Mouse (Mus musculus): ENCODE results near the gene Ksr1. TPM values are rescaled to one million over a fixed set of nuclear protein-coding genes. Genes with fewer than 3 reads are reported as not detected.

The Ksr1 gene
- total RNA-seq, 2 experiments from 2014 or later: 189 to 205 TPM

- DNase-seq (ENCODE audit: extremely low spot score in 1 of 2, low spot score in 1 of 2): no peak
Measured at GRCm38 (mm10) chr11:79073583-79073982, 72.6 kb downstream of the Ksr1 start.

- DNase-seq (ENCODE audit: extremely low spot score in 1 of 2, low spot score in 1 of 2): no peak
Measured at GRCm38 (mm10) chr11:79072108-79072507, 74.1 kb downstream of the Ksr1 start.

- no peak for DNase-seq (ENCODE audit: extremely low spot score in 1 of 2, low spot score in 1 of 2)
Measured at GRCm38 (mm10) chr11:79071082-79071972, 74.9 kb downstream of the Ksr1 start.

- DNase-seq (ENCODE audit: extremely low spot score in 1 of 2, low spot score in 1 of 2): no peak
Measured at GRCm38 (mm10) chr11:79069453-79070153, 76.6 kb downstream of the Ksr1 start.

GRCm38 (mm10) chr11:79067172-79067571 lies 79.0 kb downstream of the Ksr1 start:
- DNase-seq (ENCODE audit: extremely low spot score in 1 of 2, low spot score in 1 of 2): no peak

GRCm38 (mm10) chr11:79066191-79066530 lies 80.0 kb downstream of the Ksr1 start:
- no peak for DNase-seq (ENCODE audit: extremely low spot score in 1 of 2, low spot score in 1 of 2)

- no peak for DNase-seq (ENCODE audit: extremely low spot score in 1 of 2, low spot score in 1 of 2)
Measured at GRCm38 (mm10) chr11:79065463-79066190, 80.6 kb downstream of the Ksr1 start.

GRCm38 (mm10) chr11:79064311-79064710 lies 81.9 kb downstream of the Ksr1 start:
- no peak for DNase-seq (ENCODE audit: extremely low spot score in 1 of 2, low spot score in 1 of 2)

- DNase-seq (ENCODE audit: extremely low spot score in 1 of 2, low spot score in 1 of 2): no peak
Measured at GRCm38 (mm10) chr11:79063616-79064015, 82.6 kb downstream of the Ksr1 start.

GRCm38 (mm10) chr11:79062897-79063296 lies 83.3 kb downstream of the Ksr1 start:
- no peak for DNase-seq (ENCODE audit: extremely low spot score in 1 of 2, low spot score in 1 of 2)

- no peak for DNase-seq (ENCODE audit: extremely low spot score in 1 of 2, low spot score in 1 of 2)
Measured at GRCm38 (mm10) chr11:79061839-79062238, 84.4 kb downstream of the Ksr1 start.

GRCm38 (mm10) chr11:79059850-79060249 lies 86.4 kb downstream of the Ksr1 start:
- DNase-seq (ENCODE audit: extremely low spot score in 1 of 2, low spot score in 1 of 2): no peak

- no peak for DNase-seq (ENCODE audit: extremely low spot score in 1 of 2, low spot score in 1 of 2)
Measured at GRCm38 (mm10) chr11:79059062-79059461, 87.1 kb downstream of the Ksr1 start.

- DNase-seq (ENCODE audit: extremely low spot score in 1 of 2, low spot score in 1 of 2): no peak
Measured at GRCm38 (mm10) chr11:79058610-79059009, 87.6 kb downstream of the Ksr1 start.

GRCm38 (mm10) chr11:79057809-79058208 lies 88.4 kb downstream of the Ksr1 start:
- no peak for DNase-seq (ENCODE audit: extremely low spot score in 1 of 2, low spot score in 1 of 2)

GRCm38 (mm10) chr11:79056891-79057290 lies 89.3 kb downstream of the Ksr1 start:
- no peak for DNase-seq (ENCODE audit: extremely low spot score in 1 of 2, low spot score in 1 of 2)

GRCm38 (mm10) chr11:79056027-79056426 lies 90.2 kb downstream of the Ksr1 start:
- DNase-seq (ENCODE audit: extremely low spot score in 1 of 2, low spot score in 1 of 2): no peak

GRCm38 (mm10) chr11:79055161-79055560 lies 91.0 kb downstream of the Ksr1 start:
- no peak for DNase-seq (ENCODE audit: extremely low spot score in 1 of 2, low spot score in 1 of 2)

GRCm38 (mm10) chr11:79054161-79055152 lies 91.8 kb downstream of the Ksr1 start:
- no peak for DNase-seq (ENCODE audit: extremely low spot score in 1 of 2, low spot score in 1 of 2)

- no peak for DNase-seq (ENCODE audit: extremely low spot score in 1 of 2, low spot score in 1 of 2)
Measured at GRCm38 (mm10) chr11:79053437-79053836, 92.8 kb downstream of the Ksr1 start.

All from layer of hippocampus, postnatal 25 days (tissue).